Mouse (Mus musculus) Patski (cell line): ENCODE results near the gene Tomm40l. TPM values are rescaled to one million over a fixed set of nuclear protein-coding genes. Genes with fewer than 3 reads are reported as not detected.

Experiments
- ATAC-seq: fragments of 100-300 bp; one replicate; pipeline ENCODE4 v1.8.0; 2021
- CTCF ChIA-PET: fragments of 350-600 bp; sonication (Branson Sonifier 250); formaldehyde crosslinking; loops from one replicate; lab custom pipeline; 2022; ENCODE audit warnings: inconsistent platforms; lab: Charles Lee
- POLR2A ChIA-PET: fragments of 350-600 bp; sonication (Branson Sonifier 250); formaldehyde crosslinking; loops from one replicate; lab custom pipeline; 2022; ENCODE audit warnings: antibody characterized with exemption, inconsistent platforms; lab: Charles Lee
- DNase-seq: peaks from one replicate; pipeline ENCODE4 v3.0.0-alpha.2; 2011; ENCODE audit warnings: low read depth, low spot score
- H3K27me3 ChIP-seq: fragments of 371-371 bp; one replicate; pipeline ENCODE4 v1.5.1; 2021
- CTCF ChIP-seq: fragments of 100-300 bp; IDR thresholded peaks from one replicate; pipeline ENCODE4 v1.5.1; 2021
- in situ Hi-C: fragments of 300-500 bp; cut with MboI; formaldehyde crosslinking; loops from 3 replicates; pipeline ENCODE4 v1.11.1; 2018; ENCODE audit warnings: low pct_unique_long_range_greater_than_20kb, mixed read lengths
- polyA plus RNA-seq: library from polyadenylated mRNA; unstranded; gene quantifications from one replicate; pipeline ENCODE4 v1.2.3, GENCODE M21; 2021

Gene Tomm40l
- polyA plus RNA-seq, 1 experiment from 2014 or later: 65.5 TPM

DNA sequence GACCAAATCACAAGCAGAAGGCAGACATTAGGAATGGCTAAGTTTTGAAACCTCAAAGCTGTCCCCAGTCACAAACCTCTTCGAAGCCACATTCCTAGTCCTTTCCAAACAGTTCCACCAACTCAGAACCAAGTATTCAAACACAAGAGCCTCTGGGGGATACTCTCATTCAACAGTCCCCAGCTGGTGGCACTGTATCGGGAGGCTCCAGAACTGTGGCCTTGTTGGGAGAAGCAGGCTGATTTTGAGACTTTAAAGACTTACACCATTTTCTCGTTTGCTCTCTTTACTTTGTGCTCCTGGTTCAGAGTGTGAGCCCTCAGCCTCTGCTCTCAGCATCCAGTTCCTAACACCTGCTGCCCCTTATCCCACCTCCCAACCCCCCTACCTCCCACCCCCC lies 39.3 kb downstream of the Tomm40l start:
- DNase-seq (no peak), ATAC-seq (no peak)
- ChIA-PET CTCF (interaction anchor here (1.0 to 2.0 kb wide), 4 partner anchors 9 to 19 kb away, joined by 3 to 9 read pairs (median 4); no protein-coding TSS in a partner anchor), POLR2A (no interaction called here)
- TF ChIP-seq CTCF: no peak
- in situ Hi-C loops: no loop called here
- no peaks in the 10 kb centered on the region for H3K27me3 ChIP-seq

DNA sequence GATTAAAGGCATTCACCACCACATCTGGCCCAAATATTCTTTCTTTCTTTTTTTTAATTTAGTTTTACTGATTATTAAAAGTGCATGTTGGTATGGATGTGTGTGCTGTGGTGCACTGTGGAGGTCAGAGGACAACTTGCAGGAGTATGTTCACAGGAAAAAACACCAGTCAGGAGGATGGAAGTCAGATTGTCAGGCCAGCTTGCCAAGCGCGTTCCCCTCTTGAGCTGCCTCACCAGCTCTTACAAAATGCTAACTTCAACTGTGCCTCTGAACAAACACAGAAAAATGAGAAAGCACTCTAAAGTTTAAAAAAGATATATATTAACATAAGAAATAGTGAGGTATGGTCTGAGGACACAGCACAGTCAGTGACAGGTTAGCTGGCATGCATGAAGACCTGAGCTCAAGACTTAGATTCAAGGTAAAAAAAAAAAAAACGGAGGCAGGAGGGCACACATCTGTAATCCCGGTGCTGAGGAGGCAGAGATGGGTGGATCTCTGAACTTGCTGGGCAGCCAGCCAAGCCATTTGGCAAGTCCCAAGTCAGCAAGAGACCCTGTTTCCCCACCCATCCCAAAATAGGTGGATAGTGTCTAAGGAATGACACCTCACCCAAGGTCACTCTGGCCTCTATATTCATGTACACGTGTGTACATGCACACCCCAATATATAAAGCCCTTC lies 42.7 kb downstream of the Tomm40l start:
- DNase-seq (no peak), ATAC-seq (no peak)
- no peaks in the 10 kb centered on the region for H3K27me3 ChIP-seq
- CTCF ChIA-PET: interaction anchor here (1.5 kb wide), 1 partner anchor 9 kb away, joined by 4 read pairs; no protein-coding TSS in a partner anchor
- TF ChIP-seq CTCF: no peak
- POLR2A ChIA-PET: interaction anchor here (1.1 kb wide), 1 partner anchor 30 kb away, joined by 4 read pairs; no protein-coding TSS in a partner anchor
- in situ Hi-C loops: no loop called here

DNA sequence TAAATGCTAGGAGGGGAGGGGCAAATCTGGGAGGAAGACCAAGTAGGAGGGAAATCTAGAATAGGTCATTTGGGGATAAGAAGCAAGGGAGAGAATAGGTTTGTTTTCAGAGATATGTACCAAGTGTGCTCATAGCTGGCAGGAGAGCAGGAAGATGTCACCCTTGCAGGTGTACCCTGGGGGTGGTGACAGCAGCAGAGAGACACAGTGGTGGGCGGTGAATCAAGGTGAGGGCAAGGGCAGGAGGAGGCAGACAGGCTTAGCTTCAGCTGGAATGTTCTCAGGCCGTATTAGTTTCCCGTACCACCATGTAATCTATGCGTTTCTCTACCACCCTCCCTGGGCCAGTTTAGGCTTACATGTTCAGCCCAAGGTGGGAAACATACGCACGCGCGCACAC lies 49.5 kb downstream of the Tomm40l start:
- H3K27me3 ChIP-seq: no peaks in the 10 kb centered on the region
- ATAC-seq (no peak), DNase-seq (no peak)
- no peak for TF ChIP-seq CTCF
- ChIA-PET CTCF (interaction anchor here (0.8 to 2.7 kb wide), 3 partner anchors 8 to 60 kb away, joined by 3 to 9 read pairs (median 5); no protein-coding TSS in a partner anchor), POLR2A (no interaction called here)
- in situ Hi-C loops: no loop called here

DNA sequence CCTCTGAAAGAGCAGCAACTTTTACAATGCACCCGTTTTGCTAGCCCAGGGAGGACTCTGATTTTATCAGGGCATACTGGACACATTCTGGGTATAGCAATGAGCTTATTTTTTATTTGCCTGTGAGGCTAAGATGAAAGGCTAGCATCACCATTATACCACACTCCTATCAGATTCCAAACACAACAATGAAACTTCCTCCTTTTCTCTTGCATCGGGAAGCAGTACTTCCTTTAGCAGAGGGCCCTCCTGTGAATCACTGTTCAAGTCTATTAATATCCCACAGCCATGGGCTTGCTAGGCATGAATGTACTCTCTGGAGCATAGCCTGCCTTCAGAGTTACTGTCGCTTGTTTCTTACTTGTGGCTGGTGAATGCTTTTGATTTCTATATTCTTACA lies 51.2 kb downstream of the Tomm40l start:
- in situ Hi-C loops: no loop called here
- ATAC-seq (peak; percentile 62), DNase-seq (no peak)
- CTCF ChIA-PET: interaction anchor here (1.0 to 1.1 kb wide), 2 partner anchors 13 to 17 kb away, joined by 3 to 5 read pairs; no protein-coding TSS in a partner anchor
- no peaks in the 10 kb centered on the region for H3K27me3 ChIP-seq
- POLR2A ChIA-PET: interaction anchor here (0.6 kb wide), 1 partner anchor 60 kb away, joined by 3 read pairs; no protein-coding TSS in a partner anchor
- TF ChIP-seq CTCF: no peak

DNA sequence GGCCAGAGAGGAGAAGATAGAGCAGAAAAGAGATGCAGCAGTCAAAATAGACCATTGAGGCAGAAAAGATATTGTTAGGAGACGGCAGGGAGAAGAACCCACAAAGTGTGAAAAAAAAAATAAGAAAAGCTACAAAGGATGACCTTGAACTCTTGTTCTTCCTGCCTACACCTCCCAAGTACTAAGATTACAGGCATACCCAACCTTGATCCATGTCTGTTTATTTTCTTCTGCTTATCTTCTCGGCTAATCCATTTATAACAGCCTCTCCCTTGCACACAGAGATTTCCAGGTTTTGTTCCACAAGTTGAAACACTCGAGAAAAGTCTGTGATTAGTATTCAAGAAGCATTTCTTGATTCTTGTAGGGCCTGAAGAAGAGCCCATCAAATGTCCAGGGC lies 52.4 kb downstream of the Tomm40l start:
- CTCF ChIA-PET: interaction anchor here (1.0 to 1.7 kb wide), 4 partner anchors 19 to 88 kb away, joined by 3 to 5 read pairs (median 4); no protein-coding TSS in a partner anchor
- ATAC-seq: no peak
- in situ Hi-C loops: no loop called here
- DNase-seq: no peak
- H3K27me3 ChIP-seq: no peaks in the 10 kb centered on the region
- no peak for TF ChIP-seq CTCF
- POLR2A ChIA-PET: interaction anchor here (0.6 to 2.1 kb wide), 2 partner anchors 16 to 130 kb away, joined by 3 to 6 read pairs; no protein-coding TSS in a partner anchor

DNA sequence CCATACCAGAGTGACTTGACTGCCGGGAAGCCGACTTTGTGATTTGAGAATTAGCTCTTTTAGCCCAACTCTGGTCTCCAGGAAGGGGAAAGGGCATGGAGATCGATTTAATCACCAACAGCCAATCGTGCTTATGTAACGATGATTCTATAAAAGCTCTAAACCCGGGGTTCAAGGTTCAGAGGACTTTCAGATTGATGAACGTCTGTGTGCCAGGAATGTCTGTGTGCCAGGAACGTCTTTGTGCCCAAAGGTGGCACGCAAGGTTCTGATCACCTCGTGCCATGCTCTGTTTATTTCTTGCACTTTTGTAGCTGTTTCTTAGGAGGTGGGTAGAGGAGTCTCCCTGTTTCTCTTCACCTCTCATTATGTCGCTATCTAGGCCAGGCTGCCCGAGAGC lies 53.4 kb downstream of the Tomm40l start:
- no peak for TF ChIP-seq CTCF
- in situ Hi-C loops: no loop called here
- ATAC-seq: no peak

More for the DNA sequence above, 53.4 kb downstream of the Tomm40l start:
- ChIA-PET POLR2A (interaction anchor here (0.9 to 2.1 kb wide), 2 partner anchors 15 to 49 kb away, joined by 3 to 6 read pairs; no protein-coding TSS in a partner anchor), CTCF (interaction anchor here (0.7 to 1.7 kb wide), 6 partner anchors 15 to 89 kb away, joined by 3 to 5 read pairs (median 3); no protein-coding TSS in a partner anchor)
- no peaks in the 10 kb centered on the region for H3K27me3 ChIP-seq
- DNase-seq: no peak

Other genes starting within 250 kb of the Tomm40l start
- gene Fcgr2b, start 246.0 kb downstream of the Tomm40l start, polyA plus RNA-seq: 0.08 TPM
- gene Fcgr4, start 203.6 kb downstream of the Tomm40l start, polyA plus RNA-seq: 0.08 TPM
- 0.05 TPM for gene Fcgr3, start 157.6 kb downstream of the Tomm40l start, polyA plus RNA-seq
- 1.6 TPM for gene Cfap126, start 108.6 kb downstream of the Tomm40l start, polyA plus RNA-seq
- 445 TPM for gene Sdhc, start 71.9 kb downstream of the Tomm40l start, polyA plus RNA-seq
- gene Mpz, start 71.8 kb downstream of the Tomm40l start, polyA plus RNA-seq: 0.06 TPM
- gene Pcp4l1, start 26.2 kb downstream of the Tomm40l start, polyA plus RNA-seq: 0.08 TPM
- 0.54 TPM for gene Nr1i3, start 8.5 kb downstream of the Tomm40l start, polyA plus RNA-seq
- gene Apoa2, start 2.5 kb upstream of the Tomm40l start, polyA plus RNA-seq: not detected
- gene Fcer1g, start 11.9 kb upstream of the Tomm40l start, polyA plus RNA-seq: 0.49 TPM
- gene Adamts4, start 27.9 kb upstream of the Tomm40l start, polyA plus RNA-seq: 21.8 TPM
- 436 TPM for gene Ndufs2, start 28.9 kb upstream of the Tomm40l start, polyA plus RNA-seq
- gene B4galt3, start 47.8 kb upstream of the Tomm40l start, polyA plus RNA-seq: 57.5 TPM
- 41.9 TPM for gene Ppox, start 58.7 kb upstream of the Tomm40l start, polyA plus RNA-seq
- 64.9 TPM for gene Usp21, start 65.5 kb upstream of the Tomm40l start, polyA plus RNA-seq
- gene Ufc1, start 72.5 kb upstream of the Tomm40l start, polyA plus RNA-seq: 117 TPM
- gene Dedd, start 106.6 kb upstream of the Tomm40l start, polyA plus RNA-seq: 55.0 TPM
- 74.1 TPM for gene Nit1, start 123.1 kb upstream of the Tomm40l start, polyA plus RNA-seq
- 164 TPM for gene Pfdn2, start 123.2 kb upstream of the Tomm40l start, polyA plus RNA-seq
- not detected for gene Klhdc9, start 138.3 kb upstream of the Tomm40l start, polyA plus RNA-seq
- 0.04 TPM for gene Nectin4, start 147.6 kb upstream of the Tomm40l start, polyA plus RNA-seq
- gene Arhgap30, start 166.4 kb upstream of the Tomm40l start, polyA plus RNA-seq: not detected
- 106 TPM for gene Usf1, start 188.8 kb upstream of the Tomm40l start, polyA plus RNA-seq
- 1.2 TPM for gene Tstd1, start 196.4 kb upstream of the Tomm40l start, polyA plus RNA-seq
- 33.8 TPM for gene F11r, start 215.0 kb upstream of the Tomm40l start, polyA plus RNA-seq